Mouse (Mus musculus) CH12.LX (cell line): ENCODE measurements around the gene Ccdc69. TPM values are rescaled to one million over a fixed set of nuclear protein-coding genes. Genes with fewer than 3 reads are reported as not detected.

Source experiments
- DNase-seq: peaks from one replicate; pipeline ENCODE4 v3.0.0-alpha.2; 2013; ENCODE audit errors: extremely low read depth
- H3K27ac ChIP-seq: 2 replicates; pipeline ENCODE4 v1.5.1; 2012; ENCODE audit warnings: low read depth, mild to moderate bottlenecking, control low read depth, moderate library complexity; ENCODE audit not compliant: insufficient read depth
- H3K27me3 ChIP-seq: replicated peaks from 2 replicates; pipeline ENCODE3; 2012; ENCODE audit warnings: inconsistent platforms
- H3K36me3 ChIP-seq, 2 experiments: replicated peaks in 1 of 2; 2 replicates each; pipeline versions ENCODE3 to v1.6.1; 2012; ENCODE audit warnings: inconsistent platforms in 1 of 2, low read length in 1 of 2, mild to moderate bottlenecking in 1 of 2, mixed read lengths in 1 of 2, moderate library complexity in 1 of 2; ENCODE audit not compliant: control insufficient read depth in 1 of 2, insufficient read depth in 1 of 2
- H3K4me1 ChIP-seq, 2 experiments: 2 replicates each; pipeline ENCODE4 v1.6.1; 2012; ENCODE audit warnings: inconsistent platforms in 1 of 2, moderate library complexity in 1 of 2; ENCODE audit not compliant: insufficient read depth in 2 of 2, control insufficient read depth in 1 of 2
- H3K4me2 ChIP-seq: 2 replicates; pipeline ENCODE4 v1.6.1; 2012; ENCODE audit warnings: low read depth, mild to moderate bottlenecking, control low read depth; ENCODE audit not compliant: poor library complexity, insufficient read depth, severe bottlenecking
- H3K4me3 ChIP-seq, 3 experiments: fragments of 150-350 bp in 1 of 3; sonication (generic) in 1 of 3; replicated peaks in 1 of 3; 2 replicates each; pipeline versions ENCODE3 to v1.5.1; 2011 to 2012; ENCODE audit warnings: low read depth in 2 of 3, low read length in 2 of 3, mild to moderate bottlenecking in 2 of 3, moderate library complexity in 2 of 3, control low read depth in 1 of 3, improper control_type of control experiment in 1 of 3, inconsistent platforms in 1 of 3, mixed read lengths in 1 of 3; ENCODE audit not compliant: poor library complexity in 1 of 3
- H3K79me2 ChIP-seq: replicated peaks from 2 replicates; pipeline ENCODE4 v1.6.1; 2012; ENCODE audit warnings: mild to moderate bottlenecking, moderate library complexity; ENCODE audit not compliant: control insufficient read depth, poor library complexity, insufficient read depth, severe bottlenecking; ENCODE audit errors: extremely low read depth
- H3K9ac ChIP-seq: 2 replicates; pipeline ENCODE4 v1.6.1; 2012; ENCODE audit warnings: low read depth, mild to moderate bottlenecking, control low read depth, moderate library complexity; ENCODE audit not compliant: insufficient read depth
- H3K9me3 ChIP-seq: replicated peaks from 2 replicates; pipeline ENCODE3; 2012; ENCODE audit warnings: low read length, inconsistent platforms, mixed read lengths
- BHLHE40 ChIP-seq: IDR thresholded peaks from 2 replicates; pipeline ENCODE4 v1.6.1; 2011; ENCODE audit warnings: mild to moderate bottlenecking, low read depth, low read length, improper control_type of control experiment
- CHD2 ChIP-seq: IDR thresholded peaks from 2 replicates; pipeline ENCODE4 v1.6.1; 2011; ENCODE audit warnings: low read length, improper control_type of control experiment
- E2F4 ChIP-seq: IDR thresholded peaks from 2 replicates; pipeline ENCODE4 v1.6.1; 2011; ENCODE audit warnings: low read depth, low read length, improper control_type of control experiment; ENCODE audit not compliant: insufficient replicate concordance
- EP300 ChIP-seq: IDR thresholded peaks from 2 replicates; pipeline ENCODE4 v1.6.1; 2011; ENCODE audit warnings: low read length, improper control_type of control experiment
- ETS1 ChIP-seq: conservative IDR thresholded peaks from 2 replicates; pipeline ENCODE4 v1.6.1; 2012; ENCODE audit warnings: low read depth, mild to moderate bottlenecking, inconsistent platforms, low read length, improper control_type of control experiment, moderate library complexity
- GABPA ChIP-seq: IDR thresholded peaks from 2 replicates; pipeline ENCODE4 v1.6.1; 2012; ENCODE audit warnings: low read depth, low read length, improper control_type of control experiment, inconsistent platforms; ENCODE audit not compliant: insufficient replicate concordance
- HCFC1 ChIP-seq: IDR thresholded peaks from 2 replicates; pipeline ENCODE4 v1.6.1; 2012; ENCODE audit warnings: low read depth, mild to moderate bottlenecking, inconsistent platforms, low read length, improper control_type of control experiment
- IRF4 ChIP-seq: IDR thresholded peaks from 2 replicates; pipeline ENCODE4 v1.6.1; 2014; ENCODE audit warnings: low read depth, mild to moderate bottlenecking, inconsistent platforms, low read length, improper control_type of control experiment
- JUND ChIP-seq: conservative IDR thresholded peaks from 2 replicates; pipeline ENCODE4 v1.6.1; 2011; ENCODE audit warnings: low read depth, low read length, improper control_type of control experiment
- KAT2A ChIP-seq: IDR thresholded peaks from 2 replicates; pipeline ENCODE4 v1.6.1; 2012; ENCODE audit warnings: low read length, improper control_type of control experiment, inconsistent platforms; ENCODE audit not compliant: insufficient replicate concordance
- MAFK ChIP-seq: IDR thresholded peaks from 2 replicates; pipeline ENCODE4 v1.6.1; 2011; ENCODE audit warnings: low read length, improper control_type of control experiment; ENCODE audit not compliant: insufficient replicate concordance
- MAZ ChIP-seq: IDR thresholded peaks from 2 replicates; pipeline ENCODE4 v1.6.1; 2012; ENCODE audit warnings: low read depth, mild to moderate bottlenecking, inconsistent platforms, low read length, improper control_type of control experiment, moderate library complexity
- MEF2A ChIP-seq: IDR thresholded peaks from 2 replicates; pipeline ENCODE4 v1.6.1; 2014; ENCODE audit warnings: low read depth, mild to moderate bottlenecking, inconsistent platforms, low read length, improper control_type of control experiment, borderline replicate concordance
- MXI1 ChIP-seq: IDR thresholded peaks from 2 replicates; pipeline ENCODE4 v1.6.1; 2011; ENCODE audit warnings: mild to moderate bottlenecking, low read depth, low read length, improper control_type of control experiment
- MYC ChIP-seq: IDR thresholded peaks from 2 replicates; pipeline ENCODE4 v1.6.1; 2011; ENCODE audit warnings: low read depth, mild to moderate bottlenecking, improper control_type of control experiment, low read length
- NELFE ChIP-seq: IDR thresholded peaks from 2 replicates; pipeline ENCODE4 v1.6.1; 2011; ENCODE audit warnings: low read depth, low read length, improper control_type of control experiment
- PAX5 ChIP-seq: IDR thresholded peaks from 2 replicates; pipeline ENCODE4 v1.6.1; 2012; ENCODE audit warnings: low read length, inconsistent platforms, mixed read lengths
- POLR2A ChIP-seq: IDR thresholded peaks from 2 replicates; pipeline ENCODE4 v1.6.1; 2011; ENCODE audit warnings: low read depth, mild to moderate bottlenecking, improper control_type of control experiment, low read length
- POLR2AphosphoS2 ChIP-seq: IDR thresholded peaks from 2 replicates; pipeline ENCODE4 v1.6.1; 2011; ENCODE audit warnings: low read depth, low read length, improper control_type of control experiment
- RAD21 ChIP-seq: IDR thresholded peaks from 2 replicates; pipeline ENCODE4 v1.6.1; 2011; ENCODE audit warnings: low read depth, mild to moderate bottlenecking, low read length, improper control_type of control experiment, moderate library complexity
- RCOR1 ChIP-seq: conservative IDR thresholded peaks from 2 replicates; pipeline ENCODE4 v1.6.1; 2012; ENCODE audit warnings: low read depth, mild to moderate bottlenecking, inconsistent platforms, low read length, improper control_type of control experiment
- SIN3A ChIP-seq: IDR thresholded peaks from 2 replicates; pipeline ENCODE4 v1.6.1; 2012; ENCODE audit warnings: low read length, improper control_type of control experiment, inconsistent platforms
- SMC3 ChIP-seq: IDR thresholded peaks from 2 replicates; pipeline ENCODE4 v1.6.1; 2011; ENCODE audit warnings: low read depth, low read length, improper control_type of control experiment
- TBP ChIP-seq: conservative IDR thresholded peaks from 2 replicates; pipeline ENCODE4 v1.6.1; 2011; ENCODE audit warnings: low read depth, low read length, improper control_type of control experiment
- TCF12 ChIP-seq: IDR thresholded peaks from 2 replicates; pipeline ENCODE4 v1.6.1; 2014; ENCODE audit warnings: low read depth, mild to moderate bottlenecking, inconsistent platforms, low read length, improper control_type of control experiment
- UBTF ChIP-seq: IDR thresholded peaks from 2 replicates; pipeline ENCODE4 v1.6.1; 2012; ENCODE audit warnings: low read depth, mild to moderate bottlenecking, inconsistent platforms, low read length, improper control_type of control experiment, moderate library complexity
- USF1 ChIP-seq: IDR thresholded peaks from 2 replicates; pipeline ENCODE4 v1.6.1; 2014; ENCODE audit warnings: low read depth, mild to moderate bottlenecking, inconsistent platforms, low read length, improper control_type of control experiment
- ZC3H11A ChIP-seq: IDR thresholded peaks from 2 replicates; pipeline ENCODE4 v1.6.1; 2012; ENCODE audit warnings: low read depth, mild to moderate bottlenecking, inconsistent platforms, low read length, improper control_type of control experiment
- ZKSCAN1 ChIP-seq: IDR thresholded peaks from 2 replicates; pipeline ENCODE4 v1.6.1; 2012; ENCODE audit warnings: low read depth, inconsistent platforms, low read length, improper control_type of control experiment, borderline replicate concordance
- ZMIZ1 ChIP-seq: IDR thresholded peaks from 2 replicates; pipeline ENCODE4 v1.6.1; 2012; ENCODE audit warnings: low read depth, mild to moderate bottlenecking, inconsistent platforms, low read length, improper control_type of control experiment
- ZNF384 ChIP-seq: IDR thresholded peaks from 2 replicates; pipeline ENCODE4 v1.6.1; 2012; ENCODE audit warnings: low read depth, low read length, improper control_type of control experiment, inconsistent platforms
- dilution Hi-C: fragments of 300-500 bp; cut with MboI; formaldehyde crosslinking; loops from 2 replicates; pipeline ENCODE4 v1.14.3; 2020; ENCODE audit warnings: low sequenced_read_pairs; ENCODE audit not compliant: extremely low pct_unique_long_range_greater_than_20kb, extremely low pct_ligation_motif_present
- in situ Hi-C: fragments of 300-500 bp; cut with MboI; formaldehyde crosslinking; loops from 3 replicates; pipeline ENCODE4 v1.14.3; 2019; ENCODE audit warnings: low sequenced_read_pairs, low pct_ligation_motif_present, low pct_unique_long_range_greater_than_20kb, mixed read lengths
- polyA plus RNA-seq: library from polyadenylated mRNA; unstranded; fragments of >175 nt; gene quantifications from 2 replicates; pipeline ENCODE4 v1.2.1, GENCODE M21; 2012; ENCODE audit warnings: low read depth; ENCODE audit not compliant: insufficient read length
- total RNA-seq, 2 experiments: library from RNA; depleted of rRNA; stranded (reverse); fragments of 300-350 nt in 1 of 2; fragments of >200 nt in 1 of 2; gene quantifications; 2 replicates each; pipeline ENCODE4 v1.2.3; 2012 to 2014

Gene Ccdc69
- total and polyA plus RNA-seq, 3 experiments = 0.27 to 4.3 (median 0.61) TPM

- peak overlapping the region; percentile 26; the same call in 1 of the 2 replicates for H3K4me2 ChIP-seq
- in situ Hi-C loops = no loop called here
Observed at GRCm38 (mm10) chr11:55028509-55028908, 49.4 kb downstream of the Ccdc69 start.

GRCm38 (mm10) chr11:55027204-55027855 is 50.6 kb downstream of the Ccdc69 start:
- Histone ChIP-seq H3K36me3 (peaks cover 0 to 20% of the 10 kb centered on the region in 2 experiments), H3K4me2 (peak overlapping the region; percentile 3), H3K27me3 (no peaks in the 10 kb centered on the region)
- TF ChIP-seq MAZ = peak; percentile 54; the same call in 1 of the 2 replicates
- TF ChIP-seq BHLHE40 = peak; percentile 77
- TF ChIP-seq MEF2A = peak; percentile 68; the same call in 1 of the 2 replicates
- TF ChIP-seq ETS1 = peak; percentile 94
- TF ChIP-seq ZNF384 = peak; percentile 48; the same call in 1 of the 2 replicates
- peak; percentile 54; the same call in 1 of the 2 replicates for TF ChIP-seq MXI1
- TF ChIP-seq ZC3H11A = no peak
- TF ChIP-seq POLR2A = no peak
- no peak for TF ChIP-seq UBTF
- no peak for TF ChIP-seq ZMIZ1
- TF ChIP-seq HCFC1 = no peak
- no peak for TF ChIP-seq KAT2A
- TF ChIP-seq JUND = no peak; the same call in 1 of the 2 replicates
- no peak for TF ChIP-seq PAX5
- peak; percentile 56; the same call in 1 of the 2 replicates for TF ChIP-seq TCF12
- TF ChIP-seq TBP = no peak
- TF ChIP-seq EP300 = no peak
- no peak for TF ChIP-seq ZKSCAN1
- no peak for TF ChIP-seq SMC3
- TF ChIP-seq CHD2 = no peak; the same call in 1 of the 2 replicates
- no peak for TF ChIP-seq MYC
- TF ChIP-seq NELFE = no peak
- peak; percentile 81 for TF ChIP-seq IRF4
- TF ChIP-seq GABPA = no peak
- TF ChIP-seq RAD21 = no peak
- no peak for TF ChIP-seq MAFK
- no peak for TF ChIP-seq E2F4
- TF ChIP-seq RCOR1 = peak; percentile 64
- no peak for TF ChIP-seq POLR2AphosphoS2
- TF ChIP-seq USF1 = no peak

More at GRCm38 (mm10) chr11:55028509-55028908, 49.4 kb downstream of the Ccdc69 start:
- no peak overlapping the region; the same call in 1 of the 2 replicates for H3K9ac ChIP-seq
- peak overlapping the region; percentile 10; the same call in 1 of the 2 replicates for H3K27ac ChIP-seq
- H3K36me3 ChIP-seq = peaks cover 0 to 20% of the 10 kb centered on the region in 2 experiments
- H3K9me3 ChIP-seq = no peaks in the 10 kb centered on the region
- TF ChIP-seq ETS1 (no peak), UBTF (no peak), SMC3 (no peak), TCF12 (no peak), SIN3A (no peak)
- peaks cover 35 to 84% of the 10 kb centered on the region in 2 experiments for H3K4me1 ChIP-seq
- H3K27me3 ChIP-seq = no peaks in the 10 kb centered on the region
- DNase-seq = no peak
- dilution Hi-C loops = no loop called here
- peaks cover 39% of the 10 kb centered on the region for H3K79me2 ChIP-seq
- H3K4me3 ChIP-seq = no peak overlapping the region

More at GRCm38 (mm10) chr11:55027204-55027855, 50.6 kb downstream of the Ccdc69 start:
- in situ Hi-C loops (no loop called here), dilution Hi-C loops (no loop called here)
- Histone ChIP-seq H3K79me2 (peaks cover 32% of the 10 kb centered on the region), H3K9me3 (no peaks in the 10 kb centered on the region), H3K4me3 (no peak overlapping the region), H3K9ac (peak overlapping the region; percentile 10; the same call in 1 of the 2 replicates), H3K27ac (peak overlapping the region; percentile 59), H3K4me1 (peaks cover 40 to 92% of the 10 kb centered on the region in 2 experiments)
- DNase-seq = peak; percentile 78
